ENCODE assay signal across 16 mouse cellular contexts in the genomic region with DNA sequence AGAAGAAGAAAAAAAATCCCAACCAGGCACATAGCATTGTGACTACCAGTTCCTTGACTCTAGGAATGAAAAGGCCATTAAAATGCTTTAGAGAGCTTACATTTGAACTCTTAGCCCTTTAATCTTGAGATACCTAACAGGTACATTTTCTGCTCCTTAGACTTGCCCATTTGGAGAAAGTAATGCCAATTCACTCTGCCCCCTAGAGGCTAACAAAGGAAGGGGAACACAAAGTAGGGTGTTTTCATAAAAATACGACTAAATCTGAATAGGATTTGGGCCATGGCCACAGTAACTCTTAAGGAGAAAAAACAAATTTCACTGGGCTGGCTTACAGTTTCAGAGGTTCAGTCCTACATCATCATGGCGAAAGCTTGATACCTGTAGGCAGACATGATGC.
DNase-seq lines count a peak whose midpoint lies in the region; ATAC-seq and TF ChIP-seq lines count a peak whose summit lies in the region.
"Had no signal": no experiment of that assay in that cellular context is flagged by ENCODE, and none has a peak within 500 bp of the region (broad histone marks: within the 10 kb centered on the region; RNA-seq: fewer than 3 reads in every experiment).

No protein-coding gene starts in this region.

- no peak overlapping the region for H3K27ac ChIP-seq in gastrocnemius, adult 2 months
- H3K27ac ChIP-seq in liver, embryonic 14.5 days: no peak overlapping the region
- no peak overlapping the region for H3K27ac ChIP-seq in liver, embryonic 12.5 days
- no peak overlapping the region for H3K27ac ChIP-seq in MEL (ENCODE audit: control insufficient read depth, low read depth, low read length)
- H3K27ac ChIP-seq: hindbrain, embryonic 14.5 days; midbrain, embryonic 10.5 days had no signal

- no peaks in the 10 kb centered on the region for H3K9me3 ChIP-seq in liver, embryonic 14.5 days (ENCODE audit: control insufficient read depth, low read length)
- H3K9me3 ChIP-seq in liver, embryonic 12.5 days (replicated peaks): no peaks in the 10 kb centered on the region
- H3K9me3 ChIP-seq in MEL (replicated peaks; ENCODE audit: insufficient read depth, low read length): no peaks in the 10 kb centered on the region
- H3K9me3 ChIP-seq: midbrain, embryonic 10.5 days had no signal

- H3K27me3 ChIP-seq in liver, embryonic 14.5 days (ENCODE audit: control insufficient read depth, insufficient read depth, low read length): no peaks in the 10 kb centered on the region
- no peaks in the 10 kb centered on the region for H3K27me3 ChIP-seq in liver, embryonic 12.5 days (replicated peaks)
- no peaks in the 10 kb centered on the region for H3K27me3 ChIP-seq in MEL (ENCODE audit: control insufficient read depth in 1 of 2, insufficient read depth in 2 of 2, low read length in 2 of 2)

- TF ChIP-seq RAD21 in MEL (IDR thresholded peaks at IDR 0.05; ENCODE audit: low read depth, low read length): peak; percentile 59

- no peak for DNase-seq in gastrocnemius, adult 2 months
- DNase-seq in gastrocnemius, postnatal 4 days (ENCODE audit: low spot score in 2 of 2): no peak
- DNase-seq in liver, embryonic 14.5 days (ENCODE audit: low read depth in 3 of 3, low spot score in 3 of 3): no peak
- DNase-seq in A20 (ENCODE audit: low read depth, low spot score) (peak; percentile 20), MEL (ENCODE audit: low read depth, low spot score) (peak; percentile 35)
- DNase-seq in testis, postnatal 14 days (ENCODE audit: low spot score): no peak
- DNase-seq in testis, postnatal 10 days (ENCODE audit: low spot score): no peak
- DNase-seq: adrenal gland, postnatal 14 days; cerebellum, adult 9-11 months; heart, adult 18-20 months; kidney, adult 9 months; lung, postnatal 10 days had no signal

- H3K9ac ChIP-seq in liver, embryonic 14.5 days (replicated peaks): no peak overlapping the region
- no peak overlapping the region for H3K9ac ChIP-seq in liver, embryonic 12.5 days
- H3K9ac ChIP-seq in MEL (ENCODE audit: control insufficient read depth, low read depth, low read length, poor library complexity, severe bottlenecking): no peak overlapping the region
- H3K9ac ChIP-seq: hindbrain, embryonic 14.5 days had no signal

- intact Hi-C loops in gastrocnemius, adult 2 months (cut with DNase I): no loop called here

- WGBS in liver, embryonic 14.5 days (ENCODE audit: insufficient replicate concordance): 56% methylated on average over 2 of the region's 2 CpGs
- WGBS in liver, embryonic 12.5 days (ENCODE audit: insufficient replicate concordance): 66% methylated on average over 2 of the region's 2 CpGs

- no peak for TF ChIP-seq EP300 in liver, embryonic 14.5 days (IDR thresholded peaks at IDR 0.05; ENCODE audit: low read depth)
- TF ChIP-seq EP300 in MEL (IDR thresholded peaks at IDR 0.05; ENCODE audit: low read depth in 1 of 2, low read length in 2 of 2): no peak

- no peaks in the 10 kb centered on the region for H3K79me2 ChIP-seq in MEL (ENCODE audit: control insufficient read depth, insufficient read depth, low read length, poor library complexity)

- H3K36me3 ChIP-seq in liver, embryonic 14.5 days (replicated peaks; ENCODE audit: control insufficient read depth, insufficient read depth, low read depth): no peaks in the 10 kb centered on the region
- H3K36me3 ChIP-seq in liver, embryonic 12.5 days: no peaks in the 10 kb centered on the region
- H3K36me3 ChIP-seq in MEL (ENCODE audit: control insufficient read depth in 1 of 2, insufficient read depth in 2 of 2, low read length in 2 of 2): no peaks in the 10 kb centered on the region; a peak in 1 of 4 replicates
- H3K36me3 ChIP-seq: midbrain, embryonic 10.5 days had no signal

- no peak overlapping the region for H3K4me2 ChIP-seq in liver, embryonic 14.5 days (ENCODE audit: low read depth)
- H3K4me2 ChIP-seq in liver, embryonic 12.5 days: no peak overlapping the region
- H3K4me2 ChIP-seq: hindbrain, embryonic 14.5 days had no signal

- H3K4me3 ChIP-seq in gastrocnemius, adult 2 months: no peak overlapping the region
- no peak overlapping the region for H3K4me3 ChIP-seq in liver, embryonic 14.5 days (ENCODE audit: insufficient read depth in 1 of 2, low read depth in 2 of 2, low read length in 2 of 2)
- no peak overlapping the region for H3K4me3 ChIP-seq in liver, embryonic 12.5 days
- no peak overlapping the region for H3K4me3 ChIP-seq in MEL (ENCODE audit: control insufficient read depth in 1 of 2, insufficient read depth in 1 of 2, low read depth in 2 of 2, low read length in 2 of 2)
- H3K4me3 ChIP-seq: midbrain, embryonic 10.5 days had no signal

- ATAC-seq in liver, embryonic 14.5 days (ENCODE audit: insufficient read depth): no peak
- ATAC-seq in liver, embryonic 12.5 days: no peak
- ATAC-seq: forebrain, embryonic 14.5 days had no signal

- no peaks in the 10 kb centered on the region for H3K4me1 ChIP-seq in liver, embryonic 14.5 days (replicated peaks; ENCODE audit: control insufficient read depth in 2 of 2, insufficient read depth in 2 of 2, low read length in 1 of 2)
- H3K4me1 ChIP-seq in liver, embryonic 12.5 days: no peaks in the 10 kb centered on the region
- no peaks in the 10 kb centered on the region for H3K4me1 ChIP-seq in MEL (ENCODE audit: control insufficient read depth in 1 of 2, insufficient read depth in 2 of 2, low read length in 2 of 2)

- peak; percentile 52 for TF ChIP-seq CTCF in gastrocnemius, adult 2 months (IDR thresholded peaks at IDR 0.05)
- TF ChIP-seq CTCF in liver, embryonic 14.5 days (IDR thresholded peaks at IDR 0.05; ENCODE audit: low read depth): peak; percentile 49
- TF ChIP-seq CTCF in MEL (IDR thresholded peaks at IDR 0.05 in 2 of 3, conservative IDR thresholded peaks at IDR 0.05 in 1 of 3; ENCODE audit: control insufficient read depth in 1 of 3, insufficient read depth in 1 of 3, low read depth in 2 of 3, low read length in 3 of 3, poor library complexity in 1 of 3, severe bottlenecking in 1 of 3): peak in 2 of 3 experiments; percentile 53 to 63; a peak in 4 of 6 replicates

- no peak for TF ChIP-seq POLR2A in MEL (IDR thresholded peaks at IDR 0.05; ENCODE audit: control insufficient read depth in 1 of 2, insufficient read depth in 1 of 2, low read depth in 1 of 2, low read length in 2 of 2, poor library complexity in 1 of 2)

TF ChIP-seq in MEL, 35 proteins besides CTCF, POLR2A, EP300 and RAD21:
- TF ChIP-seq SMC3 (IDR thresholded peaks at IDR 0.05; ENCODE audit: low read depth, low read length) (peak; percentile 57), ZC3H11A (IDR thresholded peaks at IDR 0.05; ENCODE audit: low read depth, low read length) (peak; percentile 36; the same call in 1 of the 2 replicates), ZKSCAN1 (IDR thresholded peaks at IDR 0.05; ENCODE audit: low read depth, low read length) (0 out of 2 replicates have a peak, but pooled peaks have one; percentile 44), UBTF (IDR thresholded peaks at IDR 0.05; ENCODE audit: borderline replicate concordance, insufficient read depth, low read depth, low read length) (no peak)

Comparison
In these comparisons a context has a peak if more than half of its experiments do, and no peak if none do; other contexts are left out.
1. DNase-seq: peak in A20 (single experiment) and MEL (single experiment); none in gastrocnemius, adult 2 months (single experiment), gastrocnemius, postnatal 4 days (0 of 2), liver, embryonic 14.5 days (0 of 3), testis, postnatal 14 days (single experiment) and testis, postnatal 10 days (single experiment).
2. Peak in every context shown above with its lines, with median percentiles within 50 percentile points of each other: CTCF ChIP-seq.